Mouse (Mus musculus): ENCODE results near the gene Cdc5l. TPM values are rescaled to one million over a fixed set of nuclear protein-coding genes. Genes with fewer than 3 reads are reported as not detected.

Gene Cdc5l
- total RNA-seq, 2 experiments from 2014 or later: 56.5 to 57.1 TPM

DNA sequence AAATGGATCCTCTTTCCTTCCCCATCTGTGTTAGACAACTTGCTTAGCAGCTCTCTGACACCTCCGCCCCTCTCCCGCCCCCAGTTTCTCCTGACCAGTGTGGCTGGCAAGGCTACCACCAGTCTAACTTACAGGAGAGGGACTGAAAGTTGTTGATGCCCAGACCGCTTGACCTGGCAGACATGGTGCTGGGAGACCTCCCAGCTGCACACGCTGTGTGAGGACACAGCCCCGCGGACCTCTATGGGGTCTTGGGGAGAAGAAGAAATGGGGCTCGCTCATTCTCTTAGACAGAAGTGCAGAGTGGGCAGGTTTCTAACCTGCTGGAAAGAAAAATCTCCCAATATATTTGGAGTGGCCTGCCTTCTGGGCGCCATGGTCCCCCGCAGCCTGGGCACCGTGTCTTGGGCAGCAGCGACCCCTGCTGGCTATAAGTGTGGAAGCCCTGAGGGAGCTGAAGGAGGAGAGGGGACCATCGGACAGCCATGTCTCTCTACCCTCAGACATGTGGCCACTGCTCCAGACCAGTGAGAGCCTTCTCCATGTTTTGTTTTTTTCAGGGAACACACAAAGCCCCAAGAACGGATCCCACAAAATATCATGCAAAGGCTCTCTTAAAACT lies 59.4 kb downstream of the Cdc5l start:
- intact Hi-C loops (cut with DNase I): loop anchor here (5.0 to 10.0 kb wide), 4 partner anchors 302 to 1112 kb away; no protein-coding TSS in a partner anchor
- DNase-seq: peak; percentile 89

DNA sequence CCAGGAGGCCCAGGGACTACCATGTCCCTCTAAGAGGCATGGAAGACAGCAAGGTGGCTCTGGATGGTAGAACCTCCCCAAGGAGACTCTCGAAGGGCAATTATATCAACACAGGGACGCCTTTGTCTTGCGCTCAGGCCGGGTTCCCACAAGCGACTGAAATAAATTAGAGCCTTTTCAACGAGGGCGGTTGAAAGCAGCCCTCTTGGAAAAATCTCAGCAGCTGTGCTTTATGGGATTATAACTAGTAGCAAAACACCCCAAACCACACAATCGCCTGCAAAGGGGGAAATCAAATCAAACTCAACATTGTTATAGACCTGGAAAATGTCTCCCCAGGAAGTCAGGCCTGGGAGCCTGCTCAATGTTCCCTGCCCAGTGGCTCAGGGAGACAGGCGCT lies 62.5 kb downstream of the Cdc5l start:
- DNase-seq: no peak
- intact Hi-C loops (cut with DNase I): loop anchor here (5.0 to 10.0 kb wide), 4 partner anchors 299 to 1109 kb away; no protein-coding TSS in a partner anchor

DNA sequence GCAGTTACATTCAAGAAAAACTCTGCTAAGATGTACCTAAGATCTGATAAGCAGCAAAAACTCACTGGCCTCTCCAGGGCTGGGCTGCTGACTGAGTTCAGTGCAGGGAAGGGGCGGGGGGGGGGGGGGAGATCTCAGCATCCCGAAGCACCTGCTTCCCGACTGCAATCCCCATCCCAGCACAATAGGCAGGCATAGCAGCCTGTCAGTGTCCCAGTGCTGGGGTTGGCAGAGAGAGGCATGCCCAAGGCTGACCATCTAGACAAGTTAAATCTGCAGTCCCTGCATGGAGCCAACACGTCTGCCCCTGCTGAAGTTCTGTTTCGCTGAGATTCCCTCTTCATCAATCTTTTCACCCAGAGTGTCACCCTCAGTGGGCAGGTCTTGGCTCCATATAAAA lies 63.0 kb downstream of the Cdc5l start:
- intact Hi-C loops (cut with DNase I): loop anchor here (5.0 to 10.0 kb wide), 4 partner anchors 298 to 1108 kb away; no protein-coding TSS in a partner anchor
- peak; percentile 27 for DNase-seq

DNA sequence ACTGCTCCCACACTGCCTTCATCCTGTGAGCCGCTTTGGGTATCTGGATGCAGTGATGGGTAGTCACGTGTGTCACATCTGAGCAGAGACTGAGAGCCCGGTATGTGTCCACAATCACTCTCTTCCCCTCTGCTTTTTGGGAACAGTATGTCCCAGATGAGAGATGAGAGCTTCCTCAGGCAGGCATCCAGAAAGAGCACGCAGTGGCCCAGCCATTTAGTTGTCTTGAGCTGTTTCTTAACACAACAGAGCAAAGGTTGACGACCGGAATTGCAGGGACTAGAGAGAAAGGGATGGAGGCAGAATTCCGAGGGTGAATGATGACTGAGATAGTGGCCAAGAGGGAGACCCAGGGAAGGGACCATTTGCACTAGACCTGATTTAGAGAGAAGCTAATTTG lies 68.7 kb downstream of the Cdc5l start:
- no peak for DNase-seq
- intact Hi-C loops (cut with DNase I): no loop called here

DNA sequence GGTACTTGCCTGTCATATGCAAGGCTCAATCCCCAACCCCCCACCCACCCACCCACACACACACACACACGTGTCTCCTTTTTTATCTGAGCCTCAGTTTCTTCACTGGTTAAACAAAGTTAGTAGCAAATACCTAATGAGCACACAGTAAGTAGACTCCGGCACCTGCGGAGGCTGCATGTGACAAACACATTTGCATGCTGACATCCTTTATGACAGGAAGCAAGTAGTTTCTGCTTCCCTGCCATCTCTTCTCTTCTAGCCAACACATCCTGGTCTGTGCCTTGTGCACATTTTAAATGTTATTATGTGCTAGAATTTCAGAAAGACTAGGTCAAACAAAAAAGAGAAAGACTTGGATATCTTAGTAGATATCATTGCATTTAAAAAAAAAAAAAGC lies 72.6 kb downstream of the Cdc5l start:
- no peak for DNase-seq

DNA sequence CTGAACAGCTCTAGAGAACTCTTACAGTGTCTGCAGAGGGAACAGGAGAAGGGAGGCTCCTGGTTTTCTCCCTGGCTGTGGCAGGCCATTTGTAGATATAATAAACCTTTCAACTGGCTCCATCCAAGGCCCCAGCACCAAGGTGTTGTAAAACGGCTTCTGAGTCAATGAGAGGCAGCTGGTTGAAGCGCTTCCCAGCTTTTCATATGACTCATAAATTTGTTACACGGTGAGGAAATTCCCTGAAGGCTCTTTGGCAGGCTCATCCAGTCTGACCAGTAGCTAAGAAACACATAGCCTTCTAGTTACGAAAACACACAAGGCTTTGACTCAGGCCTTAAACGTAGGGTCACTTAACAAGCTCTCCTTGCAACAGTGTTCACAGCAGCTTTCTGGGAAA lies 74.1 kb downstream of the Cdc5l start:
- intact Hi-C loops (cut with DNase I): no loop called here
- DNase-seq: no peak

More for the DNA sequence above, 72.6 kb downstream of the Cdc5l start:
- intact Hi-C loops (cut with DNase I): no loop called here

DNA sequence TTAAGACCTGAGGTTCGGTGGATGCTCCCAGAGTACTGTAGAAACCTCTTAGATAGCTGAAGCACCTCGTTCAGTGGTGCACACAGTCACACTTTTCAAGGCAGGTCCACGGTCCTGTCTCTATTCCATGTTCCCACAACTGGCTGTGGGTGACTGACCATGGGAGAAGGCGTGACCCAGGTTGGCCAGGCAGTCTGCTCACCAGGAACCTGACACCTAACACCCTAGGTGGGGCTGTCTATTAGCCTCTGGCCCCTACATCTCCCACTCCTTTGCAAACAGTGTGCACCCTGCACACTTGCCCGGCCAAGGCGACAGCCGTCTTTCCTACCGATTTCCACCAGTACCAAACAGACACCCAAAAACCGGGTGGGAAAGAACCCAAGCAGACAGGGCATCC lies 77.1 kb downstream of the Cdc5l start:
- intact Hi-C loops (cut with DNase I): no loop called here
- no peak for DNase-seq

DNA sequence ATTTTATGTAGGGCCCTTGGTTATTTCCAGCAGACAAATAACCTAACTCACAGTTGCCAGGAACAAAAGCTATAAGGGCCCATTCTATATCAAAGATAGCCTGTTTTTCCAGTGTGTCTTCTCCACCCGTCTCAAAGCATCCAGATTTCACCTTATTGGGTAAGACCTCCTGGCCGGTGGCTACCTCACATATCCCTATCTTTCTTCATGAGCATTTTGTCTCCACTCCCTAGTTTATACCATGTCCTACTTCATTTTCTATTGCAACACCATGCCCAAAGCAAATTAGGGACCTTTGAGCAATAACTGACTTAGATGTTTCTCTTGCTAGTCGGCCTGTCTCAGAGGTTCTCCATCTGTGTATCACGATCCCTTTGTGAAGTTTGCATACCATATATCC lies 85.6 kb downstream of the Cdc5l start:
- DNase-seq: no peak
- intact Hi-C loops (cut with DNase I): no loop called here

Other genes with a start within 250 kb of the Cdc5l start
- 1 to 10 TPM; 2.0 to 3.0 TPM for gene Spats1, start 41.7 kb upstream of the Cdc5l start, total RNA-seq (2021)
- 10 to 100 TPM; 24.2 to 26.2 TPM for gene Aars2, start 73.1 kb upstream of the Cdc5l start, total RNA-seq (2021)
- under 1 TPM; 0.58 to 0.64 TPM for gene Tcte1, start 89.7 kb upstream of the Cdc5l start, total RNA-seq (2021)
- gene Tmem151b, start 115.9 kb upstream of the Cdc5l start, total RNA-seq (2021): 10 to 100 TPM; 90.3 to 92.2 TPM
- gene Nfkbie, start 122.0 kb upstream of the Cdc5l start, total RNA-seq (2021): 1 to 10 TPM; 2.4 to 2.7 TPM
- 10 to 100 TPM; 39.2 to 40.2 TPM for gene Slc35b2, start 130.1 kb upstream of the Cdc5l start, total RNA-seq (2021)
- gene Hsp90ab1, start 139.5 kb upstream of the Cdc5l start, total RNA-seq (2021): 1,000 to 10,000 TPM; 1,680 to 1,682 TPM
- gene Slc29a1, start 165.9 kb upstream of the Cdc5l start, total RNA-seq (2021): 10 to 100 TPM; 68.8 to 69.9 TPM
- gene Mymx, start 168.4 kb upstream of the Cdc5l start, total RNA-seq (2021): not detected
- gene Capn11, start 225.6 kb upstream of the Cdc5l start, total RNA-seq (2021): 1 to 10 TPM in 1 of 2 experiments, under 1 TPM in 1; 0.14 to 3.6 TPM